Mouse (Mus musculus) heart, postnatal 4 days (tissue): ENCODE results near the gene Hist1h3f. TPM values are rescaled to one million over a fixed set of nuclear protein-coding genes. Genes with fewer than 3 reads are reported as not detected.
"Not testable (repeated sequence)": the region's sequence is repeated elsewhere in the genome, so short reads cannot be mapped to it uniquely, and the experiment has no call there.

Source experiments
- DNase-seq: peaks from one replicate; pipeline ENCODE4 v3.0.0; 2021
- total RNA-seq, 2 experiments: library from RNA; stranded (reverse); gene quantifications; 2 replicates each; pipeline ENCODE4 v1.2.3; 2021

Hist1h3f gene
- total RNA-seq, 2 experiments from 2014 or later = 121 to 128 TPM

GRCm38 (mm10) chr13:23562699-23563462, 19.0 kb downstream of the Hist1h3f start:
- DNase-seq = peak; percentile 39

- no peak for DNase-seq
These were observed 20.6 kb downstream of the Hist1h3f start for GRCm38 (mm10) chr13:23564482-23564881.

GRCm38 (mm10) chr13:23570261-23571021, 26.6 kb downstream of the Hist1h3f start:
- DNase-seq = not testable (repeated sequence)

GRCm38 (mm10) chr13:23571022-23571503, 27.2 kb downstream of the Hist1h3f start, which contains the start of the genes Hist1h2ae and Hist1h2bg:
Gene Hist1h2ae, minus strand, starts transcription at chr13:23571220.
Gene Hist1h2bg, plus strand, starts transcription at chr13:23571396.
- DNase-seq = peak; percentile 63

GRCm38 (mm10) chr13:23571504-23572217, 27.8 kb downstream of the Hist1h3f start:
- DNase-seq = not testable (repeated sequence)

GRCm38 (mm10) chr13:23572218-23573033, 28.6 kb downstream of the Hist1h3f start:
- no peak for DNase-seq

- DNase-seq = not testable (repeated sequence)
These were observed 29.4 kb downstream of the Hist1h3f start for GRCm38 (mm10) chr13:23573034-23573897.

- peak; percentile 89 for DNase-seq
These were observed 30.2 kb downstream of the Hist1h3f start, which contains the start of the genes Hist1h2bf and Hist1h2ad for GRCm38 (mm10) chr13:23573898-23574524. Gene Hist1h2bf, minus strand, starts transcription at chr13:23574196. Gene Hist1h2ad, plus strand, starts transcription at chr13:23574381.

- DNase-seq = not testable (repeated sequence)
These were observed 30.8 kb downstream of the Hist1h3f start for GRCm38 (mm10) chr13:23574546-23575170.

- peak; percentile 42 for DNase-seq
These were observed 31.5 kb downstream of the Hist1h3f start, which contains the start of gene Hist1h3d for GRCm38 (mm10) chr13:23575271-23575851. Gene Hist1h3d, plus strand, starts transcription at chr13:23575763.

- not testable (repeated sequence) for DNase-seq
These were observed 32.0 kb downstream of the Hist1h3f start for GRCm38 (mm10) chr13:23575864-23576313.

- DNase-seq = no peak
These were observed 32.6 kb downstream of the Hist1h3f start for GRCm38 (mm10) chr13:23576351-23576881.

GRCm38 (mm10) chr13:23576906-23577639, 33.2 kb downstream of the Hist1h3f start:
- no peak for DNase-seq

GRCm38 (mm10) chr13:23577835-23578234, 34.0 kb downstream of the Hist1h3f start:
- no peak for DNase-seq

GRCm38 (mm10) chr13:23581408-23582218, 37.8 kb downstream of the Hist1h3f start, which contains the start of gene Hist1h4d:
Gene Hist1h4d, plus strand, starts transcription at chr13:23581598.
- peak; percentile 97 for DNase-seq

GRCm38 (mm10) chr13:23582219-23583056, 38.6 kb downstream of the Hist1h3f start:
- no peak for DNase-seq
